Mouse (Mus musculus): Measurements from ENCODE around the gene Zfp719. TPM values are rescaled to one million over a fixed set of nuclear protein-coding genes. Genes with fewer than 3 reads are reported as not detected.

The Zfp719 gene
- polyA plus RNA-seq, 1 experiment from 2014 or later, result 1.3 TPM

DNA sequence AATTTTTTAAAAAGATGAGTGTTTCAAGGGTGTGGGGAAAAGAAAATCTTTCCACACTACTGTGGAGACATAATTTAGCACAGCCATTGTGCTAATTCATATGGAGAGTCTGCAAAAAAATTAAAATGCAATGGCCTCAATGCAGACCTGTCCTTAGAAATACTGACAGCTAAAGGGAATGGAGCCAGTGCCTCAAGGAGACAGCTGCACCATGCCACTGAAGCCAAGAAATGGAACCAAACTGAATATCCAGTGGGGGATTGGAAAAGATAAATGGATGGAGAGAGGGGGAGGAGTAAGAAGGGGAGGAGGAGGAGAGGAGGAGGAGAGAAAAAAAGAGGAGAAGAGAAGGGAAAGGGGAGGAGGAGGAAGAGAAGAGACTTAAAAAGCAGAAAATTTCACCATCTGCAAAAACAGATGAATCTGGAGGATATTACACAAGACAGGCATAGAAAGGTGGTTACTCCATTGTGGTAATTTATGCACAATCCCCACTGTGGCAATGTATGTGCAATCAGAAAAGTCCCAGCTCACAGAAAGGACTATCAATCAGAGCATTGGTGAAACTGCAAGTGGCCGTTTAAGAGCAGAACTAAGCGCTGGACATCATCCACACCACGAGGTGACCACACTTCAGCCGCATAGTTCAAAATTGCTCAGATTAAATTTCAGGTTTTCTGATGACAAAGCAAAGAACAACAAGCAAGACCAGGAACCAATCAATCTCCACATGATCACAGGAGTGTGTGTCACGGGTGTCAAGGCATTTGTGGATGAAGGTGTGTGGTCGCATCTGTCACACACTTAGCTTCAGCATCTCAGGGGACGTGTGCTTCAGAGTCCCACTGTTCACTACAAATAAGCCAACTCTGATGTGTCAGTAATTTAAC, 33.5 kb upstream of the Zfp719 start:
- Histone ChIP-seq H3K27ac (ENCODE audit: low read depth) (no peak overlapping the region), H3K36me3 (replicated peaks; ENCODE audit: insufficient read depth, low read length) (no peaks in the 10 kb centered on the region), H3K9me3 (ENCODE audit: low read length) (no peaks in the 10 kb centered on the region), H3K4me3 (ENCODE audit: low read depth, low read length) (no peak overlapping the region), H3K27me3 (ENCODE audit: insufficient read depth, low read length) (no peaks in the 10 kb centered on the region), H3K9ac (replicated peaks) (no peak overlapping the region), H3K4me2 (ENCODE audit: low read depth, low read length) (no peak overlapping the region), H3K4me1 (ENCODE audit: insufficient read depth) (no peaks in the 10 kb centered on the region)
- 56% methylated on average over 7 of the region's 7 CpGs for WGBS (ENCODE audit: insufficient replicate concordance)
- TF ChIP-seq CTCF (IDR thresholded peaks at IDR 0.05; ENCODE audit: low read depth) (no peak), EP300 (IDR thresholded peaks at IDR 0.05; ENCODE audit: low read depth) (peak; percentile 73; the same call in 1 of the 2 replicates)
- DNase-seq (no peak), ATAC-seq (no peak; the same call in 1 of the 2 replicates)

DNA sequence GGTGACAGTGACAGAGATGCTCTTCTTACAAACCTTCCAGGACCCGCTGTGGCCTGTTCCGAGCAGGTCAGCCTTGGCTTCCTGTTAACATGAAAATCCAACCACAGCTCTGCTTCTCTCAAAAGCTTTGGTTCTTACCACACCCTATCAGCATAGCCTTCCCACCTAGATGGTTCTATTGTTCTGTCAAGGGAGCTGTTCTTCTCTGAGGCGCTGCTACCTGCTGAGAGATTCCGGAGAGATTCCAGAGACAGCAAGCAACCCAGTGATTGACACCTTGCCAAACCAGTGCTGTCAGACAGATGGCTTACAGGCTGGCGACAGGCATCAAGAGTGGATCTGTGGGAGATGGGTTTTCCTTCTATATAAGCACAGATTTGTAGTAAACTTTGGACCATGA, 31.7 kb upstream of the Zfp719 start:
- no peaks in the 10 kb centered on the region for H3K36me3 ChIP-seq (replicated peaks; ENCODE audit: insufficient read depth, low read length)
- WGBS (ENCODE audit: insufficient replicate concordance), result 50% methylated on average over 5 of the region's 5 CpGs
- no peak overlapping the region for H3K27ac ChIP-seq (ENCODE audit: low read depth)
- ATAC-seq (no peak), DNase-seq (no peak)
- no peaks in the 10 kb centered on the region for H3K4me1 ChIP-seq (ENCODE audit: insufficient read depth)
- no peak for TF ChIP-seq CTCF (IDR thresholded peaks at IDR 0.05; ENCODE audit: low read depth)
- TF ChIP-seq EP300 (IDR thresholded peaks at IDR 0.05; ENCODE audit: low read depth), result no peak
- H3K4me3 ChIP-seq (ENCODE audit: low read depth, low read length), result no peak overlapping the region
- H3K27me3 ChIP-seq (ENCODE audit: insufficient read depth, low read length), result no peaks in the 10 kb centered on the region
- no peak overlapping the region for H3K4me2 ChIP-seq (ENCODE audit: low read depth, low read length)
- no peak overlapping the region for H3K9ac ChIP-seq (replicated peaks)
- no peaks in the 10 kb centered on the region for H3K9me3 ChIP-seq (ENCODE audit: low read length)

DNA sequence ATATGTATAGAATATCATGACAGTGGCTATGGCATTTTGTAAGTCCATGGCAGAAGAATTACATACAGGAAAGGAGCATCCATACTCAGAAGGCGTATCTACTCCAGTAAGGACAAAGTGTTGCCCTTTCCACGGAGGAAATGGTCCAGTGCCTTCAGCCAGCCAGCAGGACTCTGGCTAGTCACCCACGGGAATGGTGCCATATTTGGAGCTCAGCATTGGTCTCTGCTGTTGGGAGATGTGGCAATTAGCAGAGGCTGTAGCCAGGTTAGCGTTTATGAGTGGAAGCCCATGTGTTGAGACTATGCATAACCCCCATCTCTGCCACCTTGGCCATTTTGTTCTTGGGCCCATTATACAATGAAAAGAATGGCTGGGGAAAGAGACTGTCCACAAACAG, 31.2 kb upstream of the Zfp719 start:
- no peak overlapping the region for H3K27ac ChIP-seq (ENCODE audit: low read depth)
- H3K9me3 ChIP-seq (ENCODE audit: low read length), result no peaks in the 10 kb centered on the region
- DNase-seq (no peak), ATAC-seq (no peak)
- no peaks in the 10 kb centered on the region for H3K27me3 ChIP-seq (ENCODE audit: insufficient read depth, low read length)
- H3K36me3 ChIP-seq (replicated peaks; ENCODE audit: insufficient read depth, low read length), result no peaks in the 10 kb centered on the region
- H3K4me2 ChIP-seq (ENCODE audit: low read depth, low read length), result no peak overlapping the region
- H3K4me3 ChIP-seq (ENCODE audit: low read depth, low read length), result no peak overlapping the region
- H3K4me1 ChIP-seq (ENCODE audit: insufficient read depth), result no peaks in the 10 kb centered on the region; the same call in 1 of the 2 replicates
- TF ChIP-seq CTCF (IDR thresholded peaks at IDR 0.05; ENCODE audit: low read depth) (no peak), EP300 (IDR thresholded peaks at IDR 0.05; ENCODE audit: low read depth) (no peak)
- WGBS (ENCODE audit: insufficient replicate concordance), result 66% methylated on average over 4 of the region's 4 CpGs
- H3K9ac ChIP-seq (replicated peaks), result no peak overlapping the region

DNA sequence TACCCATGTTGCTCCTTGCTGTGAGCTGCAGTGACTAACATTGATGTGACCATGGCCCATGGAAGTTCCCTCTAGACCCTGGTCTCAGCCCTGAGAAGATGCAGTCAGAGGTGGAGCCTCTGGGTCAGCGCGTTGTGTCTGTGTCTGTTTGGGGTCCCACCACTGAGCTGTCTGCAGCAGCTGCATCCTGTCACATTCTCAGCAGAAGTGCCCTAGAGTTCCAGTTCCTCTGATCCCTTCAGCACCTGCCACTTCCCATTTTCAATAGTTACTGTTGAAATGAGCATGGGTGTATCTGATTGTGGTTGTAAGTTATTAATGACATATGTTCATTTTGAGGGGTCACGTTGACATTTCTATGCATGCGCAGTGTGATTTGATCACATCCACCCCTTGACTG, 26.3 kb upstream of the Zfp719 start:
- ATAC-seq (peak; percentile 56), DNase-seq (peak; percentile 33)
- 27% methylated on average over 4 of the region's 4 CpGs for WGBS (ENCODE audit: insufficient replicate concordance)
- H3K9me3 ChIP-seq (ENCODE audit: low read length), result no peaks in the 10 kb centered on the region
- TF ChIP-seq EP300 (IDR thresholded peaks at IDR 0.05; ENCODE audit: low read depth), result no peak
- TF ChIP-seq CTCF (IDR thresholded peaks at IDR 0.05; ENCODE audit: low read depth), result no peak
- H3K36me3 ChIP-seq (replicated peaks; ENCODE audit: insufficient read depth, low read length), result no peaks in the 10 kb centered on the region
- no peak overlapping the region for H3K27ac ChIP-seq (ENCODE audit: low read depth)
- H3K27me3 ChIP-seq (ENCODE audit: insufficient read depth, low read length), result no peaks in the 10 kb centered on the region
- H3K4me1 ChIP-seq (ENCODE audit: insufficient read depth), result no peaks in the 10 kb centered on the region; the same call in 1 of the 2 replicates
- no peak overlapping the region for H3K4me2 ChIP-seq (ENCODE audit: low read depth, low read length)
- no peak overlapping the region for H3K4me3 ChIP-seq (ENCODE audit: low read depth, low read length)
- no peak overlapping the region for H3K9ac ChIP-seq (replicated peaks)

DNA sequence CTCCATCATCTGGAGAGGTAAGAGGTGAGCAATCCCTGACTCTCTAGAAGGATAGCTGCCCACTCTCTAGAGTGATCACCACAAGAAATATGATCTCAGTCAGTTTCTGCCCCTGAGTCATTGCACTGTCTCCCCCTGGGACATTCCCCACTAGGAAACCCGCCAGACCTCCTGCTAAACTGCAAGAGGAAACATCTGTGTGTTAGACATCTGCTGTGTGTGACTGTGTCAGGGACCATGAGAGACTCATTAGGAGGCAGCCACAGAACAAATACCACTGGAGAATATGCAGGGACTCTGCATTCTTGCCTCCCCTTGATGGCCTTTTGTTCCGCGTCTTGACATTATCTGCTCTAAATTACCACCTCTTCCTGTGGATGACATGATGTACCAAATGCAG, 24.9 kb upstream of the Zfp719 start:
- Histone ChIP-seq H3K4me2 (ENCODE audit: low read depth, low read length) (no peak overlapping the region), H3K9ac (replicated peaks) (no peak overlapping the region), H3K4me1 (ENCODE audit: insufficient read depth) (no peaks in the 10 kb centered on the region; the same call in 1 of the 2 replicates), H3K27ac (ENCODE audit: low read depth) (no peak overlapping the region), H3K9me3 (ENCODE audit: low read length) (no peaks in the 10 kb centered on the region), H3K27me3 (ENCODE audit: insufficient read depth, low read length) (no peaks in the 10 kb centered on the region), H3K4me3 (ENCODE audit: low read depth, low read length) (no peak overlapping the region), H3K36me3 (replicated peaks; ENCODE audit: insufficient read depth, low read length) (no peaks in the 10 kb centered on the region)
- no peak for TF ChIP-seq CTCF (IDR thresholded peaks at IDR 0.05; ENCODE audit: low read depth)
- no peak for TF ChIP-seq EP300 (IDR thresholded peaks at IDR 0.05; ENCODE audit: low read depth)
- peak; percentile 36; the same call in 1 of the 2 replicates for ATAC-seq
- no peak for DNase-seq
- WGBS (ENCODE audit: insufficient replicate concordance), result 23% methylated on average over 3 of the region's 3 CpGs

DNA sequence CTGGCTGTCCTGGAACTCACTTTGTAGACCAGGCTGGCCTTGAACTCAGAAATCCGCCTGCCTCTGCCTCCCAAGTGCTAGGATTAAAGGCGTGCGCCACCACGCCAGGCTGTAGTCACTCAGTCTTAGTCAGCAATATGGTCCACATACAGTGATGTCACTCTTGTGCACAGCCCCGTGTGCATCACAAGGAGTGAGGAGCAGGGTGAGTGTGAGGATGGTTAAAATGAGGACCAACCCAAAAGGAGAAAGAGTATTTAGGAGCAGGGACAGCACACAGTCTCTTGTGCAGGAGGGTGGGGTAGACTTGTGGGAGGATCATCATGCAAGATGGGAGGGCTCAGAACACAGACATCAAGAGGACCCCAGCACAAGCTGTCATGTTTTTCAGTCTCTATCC, 24.1 kb upstream of the Zfp719 start:
- WGBS (ENCODE audit: insufficient replicate concordance), result 71% methylated on average over 5 of the region's 5 CpGs
- TF ChIP-seq EP300 (IDR thresholded peaks at IDR 0.05; ENCODE audit: low read depth) (no peak), CTCF (IDR thresholded peaks at IDR 0.05; ENCODE audit: low read depth) (no peak)
- no peaks in the 10 kb centered on the region; the same call in 1 of the 2 replicates for H3K4me1 ChIP-seq (ENCODE audit: insufficient read depth)
- no peak overlapping the region for H3K9ac ChIP-seq (replicated peaks)
- no peaks in the 10 kb centered on the region for H3K36me3 ChIP-seq (replicated peaks; ENCODE audit: insufficient read depth, low read length)
- ATAC-seq (no peak), DNase-seq (no peak)
- H3K4me2 ChIP-seq (ENCODE audit: low read depth, low read length), result no peak overlapping the region
- H3K9me3 ChIP-seq (ENCODE audit: low read length), result no peaks in the 10 kb centered on the region
- H3K27me3 ChIP-seq (ENCODE audit: insufficient read depth, low read length), result no peaks in the 10 kb centered on the region
- no peak overlapping the region for H3K27ac ChIP-seq (ENCODE audit: low read depth)
- H3K4me3 ChIP-seq (ENCODE audit: low read depth, low read length), result no peak overlapping the region

Measured in liver, postnatal 0 days (tissue).